Mouse (Mus musculus): ENCODE results near the gene Foxm1.

GRCm38 (mm10) chr6:128383752-128384151 lies 21.0 kb downstream of the Foxm1 start:
- TF ChIP-seq CTCF (IDR thresholded peaks at IDR 0.05; ENCODE audit: low read depth) (no peak), EP300 (IDR thresholded peaks at IDR 0.05; ENCODE audit: low read depth) (no peak)

Measured in liver, embryonic 14.5 days (tissue).